Mouse (Mus musculus): ENCODE data around the gene Phpt1.

DNA sequence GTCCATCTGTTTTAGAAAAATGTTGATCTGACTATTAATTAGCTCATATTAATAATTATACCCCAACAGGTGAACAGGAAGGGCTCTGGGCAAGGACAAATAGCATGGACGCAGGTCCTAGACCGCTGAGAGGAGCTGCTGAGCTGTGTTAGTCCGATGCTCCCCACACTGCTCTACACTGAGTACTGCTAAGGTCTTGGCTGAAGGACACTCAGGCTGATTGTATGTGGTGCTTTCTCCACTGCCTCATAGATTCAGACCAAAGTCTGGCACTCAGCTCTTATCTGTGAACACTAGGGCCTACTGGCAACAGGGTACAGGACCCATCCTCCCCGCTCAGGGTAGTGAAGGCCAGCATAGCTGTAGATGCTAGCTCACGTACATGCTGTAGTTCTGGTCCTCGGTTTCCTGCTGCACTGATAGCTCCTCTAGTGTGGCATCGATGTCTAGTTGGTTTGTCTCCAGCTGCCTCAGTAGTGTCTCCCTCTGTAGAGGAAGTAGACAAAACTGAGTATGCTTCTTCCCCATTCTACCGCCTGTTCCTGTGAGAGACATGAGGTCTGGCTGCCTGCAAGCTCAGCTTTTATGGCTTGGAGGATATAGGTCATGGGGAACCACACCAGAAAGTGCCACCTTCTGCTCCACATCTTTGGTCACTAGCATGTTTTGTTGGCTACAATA lies 13.3 kb upstream of the Phpt1 start:
- TF ChIP-seq CTCF (IDR thresholded peaks at IDR 0.05; ENCODE audit: borderline replicate concordance, extremely low read depth, insufficient read depth, insufficient read length) = no peak
- TF ChIP-seq POLR2A (IDR thresholded peaks at IDR 0.05; ENCODE audit: borderline replicate concordance, extremely low read depth, insufficient read depth, insufficient read length, poor library complexity, severe bottlenecking) = no peak

Measured in brain, embryonic 14.5 days (tissue).